Mouse (Mus musculus): ENCODE measurements around the gene Dab2ip.

DNA sequence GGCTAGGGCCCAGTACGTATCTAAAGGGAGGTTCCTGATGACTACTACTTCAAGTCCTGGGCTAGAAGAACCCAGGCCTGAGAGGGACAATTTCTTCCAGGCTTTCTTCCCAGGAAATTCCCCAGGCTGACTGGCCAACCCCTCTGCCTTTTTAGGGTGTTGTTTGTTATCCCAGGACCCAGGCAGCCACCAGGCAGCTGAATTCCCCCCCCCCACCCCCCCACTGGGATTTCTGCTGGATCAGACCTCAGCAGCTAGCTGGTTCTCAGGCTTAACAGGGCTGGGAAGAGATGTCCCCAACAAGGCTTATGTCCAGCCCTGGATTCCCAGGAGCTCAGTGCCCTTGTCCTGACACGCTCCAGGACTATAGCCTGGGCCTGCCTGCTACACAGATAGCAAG is 142.9 kb downstream of the Dab2ip start:
- no peak for TF ChIP-seq CTCF (IDR thresholded peaks at IDR 0.05; ENCODE audit: low read depth)
- no peak for TF ChIP-seq EP300 (optimal IDR thresholded peaks at IDR 0.05)
